Mouse (Mus musculus) limb, embryonic 14.5 days (tissue): Measurements from ENCODE around the gene Ptges2. TPM values are rescaled to one million over a fixed set of nuclear protein-coding genes. Genes with fewer than 3 reads are reported as not detected.

Experiments
- ATAC-seq: fragments of 200-750 bp; cut with Nextera tagmentation; 2 replicates; pipeline ENCODE4 v1.8.0; 2017; ENCODE audit warnings: low read depth, moderate number of reproducible peaks, moderate TSS enrichment; ENCODE audit not compliant: low FRiP score
- DNase-seq: peaks from one replicate; pipeline ENCODE4 v3.0.0-alpha.2; 2015; ENCODE audit warnings: low spot score
- H3K27ac ChIP-seq: fragments of 300-500 bp; sonication (generic); replicated peaks from 2 replicates; pipeline ENCODE4 v1.5.1; 2014; ENCODE audit warnings: low read depth, mild to moderate bottlenecking, low read length, moderate library complexity, mixed read lengths
- H3K27me3 ChIP-seq: fragments of 300-500 bp; sonication (generic); 2 replicates; pipeline ENCODE4 v1.6.1; 2014; ENCODE audit warnings: low read length, mixed read lengths; ENCODE audit not compliant: control insufficient read depth, insufficient read depth
- H3K36me3 ChIP-seq: fragments of 300-500 bp; sonication (generic); 2 replicates; pipeline ENCODE4 v1.6.1; 2014; ENCODE audit warnings: mild to moderate bottlenecking, low read length, moderate library complexity, mixed read lengths; ENCODE audit not compliant: control insufficient read depth, insufficient read depth
- H3K4me1 ChIP-seq: fragments of 300-500 bp; sonication (generic); 2 replicates; pipeline ENCODE4 v1.6.1; 2014; ENCODE audit warnings: antibody characterized with exemption, low read length, mixed read lengths; ENCODE audit not compliant: control insufficient read depth, insufficient read depth
- H3K4me2 ChIP-seq: fragments of 300-500 bp; sonication (generic); replicated peaks from 2 replicates; pipeline ENCODE4 v1.6.1; 2014; ENCODE audit warnings: low read depth, mild to moderate bottlenecking, low read length, moderate library complexity; ENCODE audit not compliant: severe bottlenecking
- H3K4me3 ChIP-seq: fragments of 300-500 bp; sonication (generic); replicated peaks from 2 replicates; pipeline ENCODE4 v1.5.1; 2014; ENCODE audit warnings: low read length
- H3K9ac ChIP-seq: fragments of 300-500 bp; sonication (generic); 2 replicates; pipeline ENCODE4 v1.6.1; 2014; ENCODE audit warnings: mild to moderate bottlenecking, low read depth, low read length, moderate library complexity; ENCODE audit not compliant: severe bottlenecking
- H3K9me3 ChIP-seq: fragments of 300-500 bp; sonication (generic); 2 replicates; pipeline ENCODE4 v1.6.1; 2016; ENCODE audit warnings: low read length; ENCODE audit not compliant: control insufficient read depth
- POLR2A ChIP-seq: fragments of 200-500 bp; IDR thresholded peaks from 2 replicates; pipeline ENCODE4 v1.8.0; 2012; ENCODE audit warnings: inconsistent platforms, mild to moderate bottlenecking, moderate library complexity, borderline replicate concordance; ENCODE audit not compliant: insufficient read depth, insufficient read length; ENCODE audit errors: extremely low read depth
- WGBS: fragments of 180-500 bp; shearing (Covaris S2); extraction: QIAGEN DNeasy Blood & Tissue Kit; methylation state at CpG from one replicate; pipeline ENCODE4 v1.1.7; 2014; 5-methylcytosine and 5-hydroxymethylcytosine counted together
- polyA plus RNA-seq, 2 experiments: library from polyadenylated mRNA; depleted of rRNA in 1 of 2; stranded (reverse) in 1 of 2; unstranded in 1 of 2; fragments of >200 nt; fragmentation: Nextera tagmentation in 1 of 2; extraction: Ambion mirVana in 1 of 2; gene quantifications; 2 replicates each; pipeline versions ENCODE4 v1.2.1 to v1.2.3; 2012 to 2014

Gene Ptges2
- polyA plus RNA-seq, 2 experiments, result 26.5 to 29.3 TPM

- Histone ChIP-seq H3K4me1 (no peaks in the 10 kb centered on the region), H3K27ac (no peak overlapping the region), H3K4me2 (no peak overlapping the region), H3K36me3 (peaks cover 74% of the 10 kb centered on the region), H3K9ac (no peak overlapping the region), H3K27me3 (no peaks in the 10 kb centered on the region), H3K4me3 (no peak overlapping the region), H3K9me3 (no peaks in the 10 kb centered on the region)
- 77% methylated on average over 2 of the region's 2 CpGs for WGBS
- DNase-seq (no peak), ATAC-seq (no peak)
- no peak for TF ChIP-seq POLR2A
Measured at GRCm38 (mm10) chr2:32416556-32416955, 20.9 kb downstream of the Ptges2 start.

- TF ChIP-seq POLR2A, result no peak
- WGBS, result 93% methylated on average over 8 of the region's 8 CpGs
- Histone ChIP-seq H3K9ac (no peak overlapping the region), H3K4me2 (no peak overlapping the region), H3K9me3 (no peaks in the 10 kb centered on the region), H3K27ac (no peak overlapping the region), H3K27me3 (no peaks in the 10 kb centered on the region), H3K36me3 (peaks cover 74% of the 10 kb centered on the region), H3K4me3 (no peak overlapping the region), H3K4me1 (peaks cover under 1% of the 10 kb centered on the region; the same call in 1 of the 2 replicates)
- no peak for DNase-seq
- no peak for ATAC-seq
Measured at GRCm38 (mm10) chr2:32417486-32417885, 21.8 kb downstream of the Ptges2 start.

DNA sequence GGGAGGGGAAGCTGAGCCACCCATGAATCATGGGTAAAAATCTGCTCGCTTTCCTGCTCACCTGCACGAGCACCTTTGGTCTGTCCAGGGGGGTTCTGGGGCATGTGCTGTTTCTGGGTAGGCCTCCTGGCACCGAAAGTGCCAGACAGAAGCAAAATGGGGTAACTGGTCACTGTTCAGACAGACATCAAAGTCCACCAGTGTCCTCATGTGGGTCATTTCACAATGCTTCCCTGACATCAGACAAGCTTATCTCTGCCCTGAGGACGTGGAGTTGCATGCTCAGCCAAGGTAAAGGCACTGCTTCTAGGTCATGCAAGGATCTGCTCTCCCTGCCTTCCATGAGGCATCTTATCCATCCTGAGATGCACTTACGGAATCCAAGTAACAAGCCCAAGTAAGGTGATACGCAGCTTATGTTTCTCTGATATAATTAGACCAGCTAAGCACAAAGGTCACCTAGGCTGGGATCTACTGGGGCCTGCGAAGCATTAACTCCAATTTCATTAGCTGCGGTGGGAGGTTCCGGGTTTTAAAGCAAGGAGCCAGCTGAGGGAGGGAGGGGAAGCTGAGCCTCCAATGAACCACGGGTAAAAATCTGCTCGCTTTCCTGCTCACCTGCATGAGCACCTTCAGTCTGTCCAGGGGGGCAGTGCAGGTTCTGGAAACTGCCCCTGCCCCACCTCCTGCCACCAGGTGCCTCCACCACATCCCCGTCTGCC lies 22.9 kb downstream of the Ptges2 start:
- H3K4me3 ChIP-seq, result no peak overlapping the region
- no peaks in the 10 kb centered on the region for H3K27me3 ChIP-seq
- peaks cover 11% of the 10 kb centered on the region for H3K4me1 ChIP-seq
- TF ChIP-seq POLR2A, result no peak
- H3K36me3 ChIP-seq, result peaks cover 74% of the 10 kb centered on the region
- no peak overlapping the region for H3K9ac ChIP-seq
- no peak overlapping the region for H3K27ac ChIP-seq
- ATAC-seq (no peak), DNase-seq (no peak)
- WGBS, result 73% methylated on average over 12 of the region's 12 CpGs
- H3K9me3 ChIP-seq, result no peaks in the 10 kb centered on the region
- no peak overlapping the region for H3K4me2 ChIP-seq

GRCm38 (mm10) chr2:32419359-32419758 lies 23.7 kb downstream of the Ptges2 start:
- no peak overlapping the region for H3K4me3 ChIP-seq
- H3K9me3 ChIP-seq, result no peaks in the 10 kb centered on the region
- no peak overlapping the region for H3K4me2 ChIP-seq
- 86% methylated on average over 3 of the region's 3 CpGs for WGBS
- TF ChIP-seq POLR2A, result no peak
- H3K27ac ChIP-seq, result no peak overlapping the region
- no peak overlapping the region for H3K9ac ChIP-seq
- ATAC-seq (no peak), DNase-seq (no peak)
- no peaks in the 10 kb centered on the region for H3K27me3 ChIP-seq
- H3K36me3 ChIP-seq, result peaks cover 72% of the 10 kb centered on the region
- H3K4me1 ChIP-seq, result peaks cover 18% of the 10 kb centered on the region

DNA sequence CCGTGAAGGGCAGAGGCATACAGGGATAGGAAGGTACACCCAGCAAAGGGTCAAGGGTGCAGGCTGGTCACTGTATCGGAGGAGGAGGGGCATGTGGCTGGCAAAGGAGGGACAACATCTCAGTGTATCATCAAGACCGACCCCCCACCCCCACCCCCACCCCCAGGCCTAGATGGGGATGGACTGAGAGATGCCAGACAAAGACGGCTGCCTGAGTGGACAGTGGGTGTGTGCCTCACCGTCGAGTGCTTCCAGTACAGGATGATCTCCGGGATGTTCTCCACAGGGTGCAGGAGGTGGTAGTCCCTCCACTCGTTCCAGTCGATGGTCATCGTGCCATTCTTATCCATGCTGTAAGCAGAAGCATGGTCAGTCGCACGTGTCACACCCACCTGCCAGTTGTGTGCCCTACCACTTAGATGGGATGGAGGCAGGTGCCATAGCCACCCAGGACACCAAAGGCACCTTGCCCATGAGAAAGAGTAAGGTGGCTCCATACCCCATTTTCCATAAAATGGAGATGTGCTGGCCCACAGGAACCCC lies 24.4 kb downstream of the Ptges2 start:
- 85% methylated on average over 12 of the region's 12 CpGs for WGBS
- no peak overlapping the region for H3K4me2 ChIP-seq
- H3K36me3 ChIP-seq, result peaks cover 64% of the 10 kb centered on the region
- H3K27ac ChIP-seq, result no peak overlapping the region
- peaks cover 22% of the 10 kb centered on the region for H3K4me1 ChIP-seq
- no peak for DNase-seq
- no peak for TF ChIP-seq POLR2A
- H3K4me3 ChIP-seq, result no peak overlapping the region
- no peak overlapping the region for H3K9ac ChIP-seq
- no peaks in the 10 kb centered on the region for H3K27me3 ChIP-seq
- no peak for ATAC-seq
- no peaks in the 10 kb centered on the region for H3K9me3 ChIP-seq

- Histone ChIP-seq H3K4me1 (peaks cover 22% of the 10 kb centered on the region), H3K4me3 (no peak overlapping the region), H3K36me3 (peaks cover 59% of the 10 kb centered on the region), H3K27ac (no peak overlapping the region), H3K9me3 (no peaks in the 10 kb centered on the region), H3K9ac (no peak overlapping the region), H3K4me2 (no peak overlapping the region), H3K27me3 (no peaks in the 10 kb centered on the region)
- no peak for TF ChIP-seq POLR2A
- DNase-seq (no peak), ATAC-seq (no peak)
- WGBS, result 93% methylated on average over 6 of the region's 6 CpGs
Measured at GRCm38 (mm10) chr2:32420647-32421046, 25.0 kb downstream of the Ptges2 start.
